ENCODE assay signal across 8 mouse cellular contexts in genomic region chr1:72123434-72124297, GRCm38 (mm10).
DNase-seq lines count a peak whose midpoint lies in the region; ATAC-seq lines count a peak whose summit lies in the region.

No protein-coding gene starts in this region.

- peak overlapping the region; percentile 48 for H3K9ac ChIP-seq in hindbrain, embryonic 16.5 days (ENCODE audit: low read depth, low read length)

- peak overlapping the region; percentile 34; the same call in 1 of the 2 replicates for H3K4me3 ChIP-seq in hindbrain, embryonic 16.5 days (ENCODE audit: low read length)

- 24% methylated on average over 23 of the region's 23 CpGs for WGBS in hindbrain, embryonic 16.5 days

- H3K4me2 ChIP-seq in hindbrain, embryonic 16.5 days (ENCODE audit: low read length) = peak overlapping the region; percentile 40

- DNase-seq in R1 (ENCODE audit: low read depth, low spot score) = peak; percentile 77
- DNase-seq in cerebellum, postnatal 14 days = peak; percentile 96 to 98
- peak; percentile 80 for DNase-seq in gastrocnemius, adult 18-20 months (ENCODE audit: low spot score)
- peak; percentile 87 to 96 for DNase-seq in left cerebral cortex, adult 18-20 months (ENCODE audit: low spot score in 2 of 2)
- DNase-seq in right cerebral cortex, postnatal 10 days (ENCODE audit: low spot score in 2 of 2) = peak; percentile 88 to 95
- peak; percentile 82 to 88 for DNase-seq in urinary bladder, postnatal 36 days (ENCODE audit: low spot score in 2 of 2)

- peak; percentile 90 for ATAC-seq in hindbrain, embryonic 16.5 days
- ATAC-seq in megakaryocyte progenitor cell, adult 5-6 weeks (replicated peaks; ENCODE audit: poor library complexity) = peak; percentile 100

- no peaks in the 10 kb centered on the region for H3K9me3 ChIP-seq in hindbrain, embryonic 16.5 days (ENCODE audit: control insufficient read depth, low read length)

- H3K4me1 ChIP-seq in hindbrain, embryonic 16.5 days (ENCODE audit: control insufficient read depth, insufficient read depth, low read depth, low read length) = no peaks in the 10 kb centered on the region

- H3K36me3 ChIP-seq in hindbrain, embryonic 16.5 days (ENCODE audit: control insufficient read depth, insufficient read depth, low read length) = no peaks in the 10 kb centered on the region

- H3K27me3 ChIP-seq in hindbrain, embryonic 16.5 days (replicated peaks; ENCODE audit: control insufficient read depth, insufficient read depth, low read length) = no peaks in the 10 kb centered on the region

- H3K27ac ChIP-seq in hindbrain, embryonic 16.5 days (ENCODE audit: low read depth, low read length) = no peak overlapping the region
